Mouse (Mus musculus): Measurements from ENCODE around the gene Scaper.
A peak's percentile ranks its signal among the peaks of the same experiment; 100 is the strongest.

Gene Scaper

DNA sequence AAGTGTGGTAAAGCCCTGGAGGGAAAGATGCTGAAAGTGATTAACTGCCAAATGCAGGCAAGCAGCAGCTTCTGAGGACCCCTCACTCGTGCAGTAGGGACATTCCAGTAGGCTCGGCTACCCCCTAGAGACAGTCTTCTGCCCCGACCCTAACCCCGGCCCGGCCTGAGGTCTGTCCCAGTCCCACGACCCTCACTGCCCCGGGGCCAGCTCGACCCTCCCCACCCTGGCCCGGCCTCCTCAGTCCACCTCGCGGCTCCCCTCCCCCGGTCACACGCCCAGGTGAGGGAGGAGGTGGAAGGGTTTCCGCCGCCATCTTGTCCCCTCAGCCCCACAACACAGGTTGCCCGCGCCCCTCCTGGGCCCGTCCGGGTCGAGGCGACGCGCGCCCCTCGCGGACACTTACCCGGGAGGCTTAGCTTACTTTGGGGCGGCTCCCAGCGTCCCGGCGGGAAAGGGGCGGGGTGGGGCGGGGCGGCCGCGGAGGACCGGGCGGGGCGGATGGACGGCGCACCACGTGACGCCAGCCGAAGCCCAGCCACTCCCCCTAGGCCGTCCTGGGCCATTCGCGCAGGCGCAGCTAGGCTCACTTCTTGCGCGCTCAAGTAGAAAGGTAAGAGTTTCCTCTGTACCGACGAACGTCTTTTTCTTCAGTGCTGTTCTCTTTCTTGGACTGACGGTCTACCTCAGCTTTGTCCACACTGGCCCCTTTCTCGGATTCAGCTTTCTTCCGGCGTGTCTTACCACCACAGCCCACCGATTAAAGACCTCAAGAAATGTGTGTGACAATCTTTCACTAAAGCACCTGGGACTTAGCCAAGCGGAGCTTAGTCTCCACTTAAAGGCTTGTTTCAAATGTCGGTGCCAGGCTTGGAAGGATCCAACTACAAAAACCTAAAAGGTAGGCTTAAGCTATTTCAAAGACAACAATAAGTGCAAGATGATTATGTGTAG lies at the start of gene Scaper:
TSS of gene Scaper (minus strand) at position 456 of the 954 bp plus-strand sequence.
- DNase-seq (ENCODE audit: low read depth, low spot score), result peak; percentile 72

DNA sequence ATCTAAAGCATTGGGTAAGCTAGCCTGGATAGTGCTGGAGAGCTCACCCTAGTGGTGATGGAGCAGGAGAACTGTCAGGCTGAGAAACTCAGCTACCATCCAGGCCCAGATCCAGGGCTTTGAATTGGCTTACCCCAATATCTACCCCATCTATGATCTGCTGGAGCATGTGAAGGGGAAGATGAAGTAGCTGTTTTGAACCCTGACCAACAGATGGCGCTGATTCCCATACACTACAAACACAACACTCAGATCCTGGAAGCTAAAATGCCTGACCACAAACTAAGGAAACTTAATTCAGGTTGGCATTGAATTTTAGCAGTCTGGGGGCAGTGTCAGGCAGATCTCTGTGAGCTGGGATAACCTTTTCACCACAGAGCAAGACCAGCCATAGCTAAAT lies 8.9 kb upstream of the Scaper start:
- no peak for DNase-seq (ENCODE audit: low read depth, low spot score)

DNA sequence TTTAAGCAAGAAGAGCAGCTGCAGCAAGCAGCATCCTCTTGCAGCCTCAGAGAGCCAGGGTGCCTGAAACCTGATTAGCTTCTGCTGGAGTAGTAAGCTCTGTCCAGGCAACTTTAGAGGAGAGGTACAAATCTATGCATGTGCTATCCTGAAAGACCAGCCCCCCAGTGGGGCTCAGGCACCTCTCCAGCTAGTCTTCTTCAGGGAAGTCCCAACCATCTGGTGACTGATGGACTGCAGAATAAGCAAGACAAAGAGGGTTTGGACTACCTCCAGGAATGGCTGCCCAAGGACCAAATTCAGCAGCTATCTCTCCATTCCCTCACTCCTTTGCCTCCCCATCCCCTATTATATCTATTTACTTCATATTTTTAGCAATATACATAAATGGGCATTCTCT lies 3.4 kb upstream of the Scaper start:
- no peak for DNase-seq (ENCODE audit: low read depth, low spot score)

GRCm38 (mm10) chr9:55938618-55938985 lies 683 bp upstream of the Scaper start:
- DNase-seq (ENCODE audit: low read depth, low spot score), result no peak

DNA sequence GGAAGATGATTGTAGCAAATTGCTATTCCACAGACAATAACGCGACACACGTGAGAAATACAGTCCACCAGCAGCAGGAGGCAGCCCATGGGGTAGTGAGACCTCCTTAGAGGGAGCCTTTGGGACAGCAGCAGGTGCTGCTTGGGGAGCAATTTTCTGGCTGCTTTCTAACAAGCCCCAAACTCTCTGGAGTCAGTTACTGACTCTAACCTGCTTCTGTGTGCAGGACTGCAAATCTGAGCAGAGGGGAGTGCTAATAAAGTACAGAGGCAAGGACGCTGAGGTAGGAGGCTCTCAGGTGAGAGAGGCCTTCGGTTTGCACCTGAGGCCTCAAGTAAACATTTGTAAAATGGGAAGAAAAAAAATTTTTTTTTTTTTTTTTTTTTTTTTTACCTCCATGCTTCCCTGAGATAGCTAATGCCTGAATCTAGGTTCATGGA lies 675 bp downstream of the Scaper start:
- DNase-seq (ENCODE audit: low read depth, low spot score), result no peak

DNA sequence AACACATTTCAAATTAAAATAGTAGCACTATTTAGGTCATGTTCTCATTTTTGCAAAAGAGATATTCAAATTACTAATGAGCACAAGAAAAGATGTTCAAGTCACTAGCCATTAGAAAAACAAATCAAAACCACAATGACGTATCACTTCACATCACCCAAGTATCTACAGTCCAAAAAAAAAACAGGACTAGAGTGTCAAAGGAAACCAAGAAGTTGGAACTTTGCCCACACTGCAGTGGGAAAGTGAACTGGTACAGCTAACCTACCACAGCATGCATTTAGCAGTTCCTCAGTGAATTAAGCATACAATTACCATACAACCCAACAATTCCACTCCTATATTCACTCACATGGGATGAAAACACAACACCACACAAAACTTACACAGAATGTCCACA lies 5.4 kb downstream of the Scaper start:
- DNase-seq (ENCODE audit: low read depth, low spot score), result no peak

DNA sequence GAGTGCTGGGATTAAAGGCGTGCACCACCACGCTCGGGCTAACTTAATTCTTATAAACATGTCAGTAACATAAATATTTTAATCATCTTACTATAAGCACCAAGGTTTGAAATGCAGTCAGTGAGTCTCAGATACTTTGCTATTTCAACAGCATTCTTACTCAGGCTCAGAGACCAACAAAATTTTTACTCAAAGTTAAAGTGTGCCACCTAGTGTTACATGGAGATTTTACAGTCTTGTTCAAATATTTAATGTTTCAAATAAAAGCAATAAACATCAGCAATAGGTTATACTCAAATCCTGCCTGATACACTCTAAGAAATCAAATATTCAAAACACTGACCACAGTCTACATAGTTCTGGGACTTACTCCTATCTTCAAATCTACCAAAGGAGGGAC lies 19.3 kb downstream of the Scaper start:
- no peak for DNase-seq (ENCODE audit: low read depth, low spot score)

GRCm38 (mm10) chr9:55916751-55917150 lies 21.2 kb downstream of the Scaper start:
- no peak for DNase-seq (ENCODE audit: low read depth, low spot score)

DNA sequence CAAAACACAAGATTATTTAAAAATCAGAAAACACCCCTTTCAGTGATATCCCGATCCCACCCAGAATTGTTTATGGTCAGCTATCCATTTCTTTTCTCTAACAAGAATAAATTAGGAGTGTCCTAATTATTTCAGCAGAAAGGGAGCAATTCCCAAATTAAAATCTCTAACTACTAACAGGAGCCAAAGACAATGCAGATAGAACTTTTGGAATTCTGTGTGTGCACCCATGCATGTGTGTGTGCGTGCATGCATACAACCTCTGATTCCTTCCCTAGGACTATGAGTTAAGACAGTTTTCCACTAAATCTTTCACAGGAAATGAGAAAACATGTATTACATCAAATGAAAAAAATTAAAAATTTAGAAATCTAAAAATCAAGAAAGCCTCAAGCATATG lies 26.4 kb downstream of the Scaper start:
- no peak for DNase-seq (ENCODE audit: low read depth, low spot score)

DNA sequence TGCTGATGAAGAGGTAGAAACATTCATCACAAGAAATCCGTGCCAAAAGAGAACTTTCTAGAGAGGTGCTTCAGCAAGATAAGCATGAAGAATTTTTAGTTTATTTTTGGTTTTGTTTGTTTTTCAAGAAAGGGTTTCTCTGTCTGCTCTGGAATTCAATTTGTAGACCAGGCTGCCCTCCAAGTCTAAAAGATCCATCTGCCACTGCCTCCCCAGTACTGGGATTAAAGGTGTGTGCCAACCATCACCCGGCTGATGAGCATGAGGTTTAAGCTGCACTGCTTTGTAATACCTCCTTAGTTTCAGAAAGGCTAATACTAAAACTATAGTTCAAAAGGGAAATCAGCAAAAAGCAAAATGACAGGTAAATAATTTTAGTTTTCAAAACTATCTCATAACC lies 35.0 kb downstream of the Scaper start:
- DNase-seq (ENCODE audit: low read depth, low spot score), result no peak

- DNase-seq (ENCODE audit: low read depth, low spot score), result no peak
These were observed 36.3 kb downstream of the Scaper start for GRCm38 (mm10) chr9:55901588-55901987.

- DNase-seq (ENCODE audit: low read depth, low spot score), result no peak
These were observed 37.4 kb downstream of the Scaper start for GRCm38 (mm10) chr9:55900531-55900930.

DNA sequence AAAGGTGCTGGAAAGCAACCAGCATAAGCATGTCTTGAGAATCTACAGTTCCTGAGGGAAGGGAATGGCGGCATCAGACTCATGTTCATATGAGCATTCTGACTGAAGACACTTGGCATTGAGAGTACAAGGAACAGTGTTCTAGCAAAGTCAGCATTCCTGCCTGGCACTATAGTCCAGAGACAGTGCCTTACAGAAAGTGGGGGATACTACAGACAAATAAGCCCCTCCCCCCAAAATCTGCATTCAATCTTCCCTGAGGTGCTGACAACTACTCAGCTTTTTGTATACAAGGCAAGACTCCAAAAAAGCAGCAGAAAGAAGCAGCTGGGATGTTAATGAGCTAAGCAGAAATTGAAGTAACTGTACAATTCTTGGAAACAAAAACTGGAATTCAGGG lies 59.9 kb downstream of the Scaper start:
- DNase-seq (ENCODE audit: low read depth, low spot score), result peak; percentile 10

DNA sequence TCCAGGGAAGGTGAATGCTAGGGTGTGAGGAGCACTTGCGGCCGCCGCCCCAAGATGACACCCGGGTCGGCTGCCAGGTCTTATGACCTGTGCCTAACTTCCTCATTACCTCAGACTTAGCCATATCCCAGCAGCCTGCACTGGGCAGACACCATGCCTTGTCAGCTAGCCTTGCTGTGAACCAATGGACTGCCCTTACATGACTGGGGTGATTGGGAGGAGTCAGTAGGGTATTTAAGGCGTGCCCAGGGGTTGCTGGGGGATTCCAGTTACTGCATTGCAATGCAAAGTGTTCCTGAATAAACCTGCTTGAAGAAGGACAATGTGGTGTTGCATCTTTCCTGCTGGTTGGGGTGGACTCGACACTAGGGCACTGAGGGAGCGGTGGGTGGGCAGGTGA lies 148.5 kb downstream of the Scaper start:
- DNase-seq (ENCODE audit: low read depth, low spot score), result no peak

DNA sequence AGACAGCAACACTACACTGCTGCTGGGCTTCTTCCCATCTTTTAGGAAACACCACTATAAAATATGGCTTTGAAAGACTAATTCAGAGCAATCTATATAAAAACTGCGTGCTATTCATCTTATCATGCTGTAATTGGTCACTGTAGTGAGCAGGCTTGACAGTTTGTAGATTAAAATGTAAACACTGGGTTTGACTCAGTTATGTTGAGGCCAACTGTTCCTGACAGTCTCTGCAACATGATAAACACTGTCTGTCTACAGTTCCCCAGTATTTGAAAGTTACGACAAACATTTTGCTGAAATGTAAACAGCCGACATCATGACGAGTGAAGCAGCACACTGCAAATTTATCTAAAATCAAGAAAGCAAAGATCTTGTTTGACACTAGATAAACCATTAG lies 225.9 kb downstream of the Scaper start:
- peak; percentile 4 for DNase-seq (ENCODE audit: low read depth, low spot score)

- peak; percentile 18 for DNase-seq (ENCODE audit: low read depth, low spot score)
These were observed 227.4 kb downstream of the Scaper start for GRCm38 (mm10) chr9:55710553-55710952.

DNA sequence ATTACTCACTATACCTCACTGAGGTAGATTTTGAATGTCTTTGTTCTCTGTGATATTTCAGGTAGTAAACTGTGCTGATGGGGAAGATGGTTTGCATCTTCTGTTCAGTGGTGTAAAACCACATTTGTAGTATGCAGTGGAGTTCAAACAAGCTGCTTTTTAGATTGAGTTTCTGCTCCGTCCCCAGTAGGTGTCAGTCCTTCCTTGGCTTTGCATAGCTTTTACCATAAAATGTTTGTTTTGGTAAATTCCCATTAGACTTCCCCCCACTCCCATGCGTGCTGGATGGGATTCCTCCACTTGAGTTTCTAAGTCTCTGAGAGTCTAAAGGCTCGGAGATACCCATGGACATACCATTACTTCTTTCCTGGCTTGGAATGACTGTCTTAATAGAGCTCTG lies 231.3 kb downstream of the Scaper start:
- DNase-seq (ENCODE audit: low read depth, low spot score), result no peak

- no peak for DNase-seq (ENCODE audit: low read depth, low spot score)
These were observed 242.6 kb downstream of the Scaper start for GRCm38 (mm10) chr9:55695307-55695706.

GRCm38 (mm10) chr9:55677099-55677498 lies 260.8 kb downstream of the Scaper start:
- DNase-seq (ENCODE audit: low read depth, low spot score), result no peak

GRCm38 (mm10) chr9:55646444-55646843 lies 291.5 kb downstream of the Scaper start:
- DNase-seq (ENCODE audit: low read depth, low spot score), result no peak

DNA sequence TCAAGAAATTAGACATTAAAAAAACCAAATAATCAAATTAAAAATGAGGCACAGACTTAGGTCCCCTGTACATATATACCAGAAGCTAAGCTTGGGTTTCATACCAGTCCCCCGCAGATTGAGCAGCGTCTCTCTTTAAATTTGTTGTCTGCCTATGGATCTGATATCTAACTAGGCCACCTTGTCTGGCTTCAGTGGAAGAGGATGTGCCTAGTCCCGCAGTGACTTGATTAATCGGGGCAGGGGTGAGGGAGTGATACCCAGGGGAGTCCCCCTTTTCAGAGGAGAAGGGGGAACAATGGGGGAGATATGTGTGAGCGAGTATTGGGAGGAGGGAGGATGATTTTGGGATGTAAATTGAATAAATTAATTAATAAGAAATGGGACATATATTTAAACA lies 310.9 kb downstream of the Scaper start:
- DNase-seq (ENCODE audit: low read depth, low spot score), result no peak

DNA sequence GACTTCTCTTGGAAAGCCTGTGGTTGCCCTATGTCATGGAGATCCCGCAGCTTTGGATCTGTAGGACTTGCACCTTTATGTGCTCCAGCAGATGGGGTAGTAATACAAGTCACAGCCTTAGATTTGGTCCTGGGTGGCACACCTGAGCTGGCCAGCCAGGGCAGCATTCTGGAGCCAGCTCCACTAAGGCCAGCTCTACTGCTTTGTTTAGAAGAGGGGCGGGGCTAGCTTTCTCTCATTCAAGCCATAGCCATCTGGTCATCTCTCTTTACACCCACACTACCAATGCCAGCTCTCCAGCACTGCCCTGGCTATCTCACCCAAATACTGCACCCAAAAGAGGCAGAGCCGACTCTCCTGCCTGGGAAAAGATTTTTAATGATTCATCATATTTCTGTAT lies 323.2 kb downstream of the Scaper start:
- no peak for DNase-seq (ENCODE audit: low read depth, low spot score)

GRCm38 (mm10) chr9:55609751-55610150 lies 328.2 kb downstream of the Scaper start:
- no peak for DNase-seq (ENCODE audit: low read depth, low spot score)
